Mouse (Mus musculus) embryo, embryonic 9.5 days (tissue): ENCODE results near the gene Uba2.
"Not testable (repeated sequence)": the region's sequence is repeated elsewhere in the genome, so short reads cannot be mapped to it uniquely, and the experiment has no call there.

ENCODE experiments used
- DNase-seq: peaks from one replicate; pipeline ENCODE4 v3.0.0-alpha.2; 2017; ENCODE audit errors: extremely low spot score

Uba2 gene

GRCm38 (mm10) chr7:34169454-34169853 is at the start of gene Uba2:
Uba2 (minus strand) TSS chr7:34169599.
- no peak for DNase-seq

GRCm38 (mm10) chr7:34218496-34218895 is 49.1 kb upstream of the Uba2 start:
- DNase-seq = no peak

GRCm38 (mm10) chr7:34216474-34216873 is 47.1 kb upstream of the Uba2 start:
- no peak for DNase-seq

GRCm38 (mm10) chr7:34215481-34215880 is 46.1 kb upstream of the Uba2 start:
- DNase-seq = no peak

GRCm38 (mm10) chr7:34214644-34215043 is 45.2 kb upstream of the Uba2 start:
- no peak for DNase-seq

GRCm38 (mm10) chr7:34213281-34213680 is 43.9 kb upstream of the Uba2 start:
- no peak for DNase-seq

- DNase-seq = no peak
Observed at GRCm38 (mm10) chr7:34208027-34208745, 38.8 kb upstream of the Uba2 start.

- DNase-seq = no peak
Observed at GRCm38 (mm10) chr7:34206331-34206730, 36.9 kb upstream of the Uba2 start.

- DNase-seq = not testable (repeated sequence)
Observed at GRCm38 (mm10) chr7:34202147-34202546, 32.7 kb upstream of the Uba2 start.

GRCm38 (mm10) chr7:34200829-34201228 is 31.4 kb upstream of the Uba2 start:
- no peak for DNase-seq

GRCm38 (mm10) chr7:34198346-34198745 is 28.9 kb upstream of the Uba2 start:
- no peak for DNase-seq

GRCm38 (mm10) chr7:34196132-34197128 is 27.0 kb upstream of the Uba2 start, which contains the start of gene Pdcd2l:
Pdcd2l (minus strand) TSS chr7:34196661.
- DNase-seq = peak; percentile 92

- DNase-seq = no peak
Observed at GRCm38 (mm10) chr7:34195632-34196031, 26.2 kb upstream of the Uba2 start.

GRCm38 (mm10) chr7:34192825-34193224 is 23.4 kb upstream of the Uba2 start:
- no peak for DNase-seq

GRCm38 (mm10) chr7:34189376-34189989 is 20.1 kb upstream of the Uba2 start:
- no peak for DNase-seq

- DNase-seq = no peak
Observed at GRCm38 (mm10) chr7:34183794-34184193, 14.4 kb upstream of the Uba2 start.

- DNase-seq = no peak
Observed at GRCm38 (mm10) chr7:34183356-34183755, 14.0 kb upstream of the Uba2 start.

- not testable (repeated sequence) for DNase-seq
Observed at GRCm38 (mm10) chr7:34176241-34176640, 6.8 kb upstream of the Uba2 start.

- no peak for DNase-seq
Observed at GRCm38 (mm10) chr7:34172251-34172650, 2.9 kb upstream of the Uba2 start.

- peak; percentile 91 for DNase-seq
Observed at GRCm38 (mm10) chr7:34168470-34169251, 738 bp downstream of the Uba2 start.

GRCm38 (mm10) chr7:34167766-34168469 is 1.5 kb downstream of the Uba2 start:
- no peak for DNase-seq
